Mouse (Mus musculus) left cerebral cortex, adult 6 months (tissue): ENCODE measurements around the gene Caprin2. TPM values are rescaled to one million over a fixed set of nuclear protein-coding genes. Genes with fewer than 3 reads are reported as not detected.

Source experiments
- long read RNA-seq, 2 experiments: library from polyadenylated mRNA; unstranded; transcript quantifications; one replicate each; pipeline ENCODE4 v2.0.0; 2019 to 2020
- polyA plus RNA-seq: library from polyadenylated mRNA; unstranded; fragments of <200 nt; fragmentation: Nextera tagmentation; gene quantifications from 2 replicates; pipeline ENCODE4 v1.2.3, GENCODE M21; 2021

Gene Caprin2
- 0.56 and 1.0 TPM in 2 replicates for polyA plus RNA-seq
- long read RNA-seq, experiment 1, partial matches to known transcripts: 1 of 5 reads
- long read RNA-seq, experiment 1, other reads (novel, unspliced or antisense): 2 of 5 reads
- long read RNA-seq, experiment 2, full-length matches to known transcripts: 1 of 1 reads
- long read RNA-seq, experiment 2, partial matches to known transcripts: 0 of 1 reads
- long read RNA-seq, experiment 2, other reads (novel, unspliced or antisense): 0 of 1 reads

DNA sequence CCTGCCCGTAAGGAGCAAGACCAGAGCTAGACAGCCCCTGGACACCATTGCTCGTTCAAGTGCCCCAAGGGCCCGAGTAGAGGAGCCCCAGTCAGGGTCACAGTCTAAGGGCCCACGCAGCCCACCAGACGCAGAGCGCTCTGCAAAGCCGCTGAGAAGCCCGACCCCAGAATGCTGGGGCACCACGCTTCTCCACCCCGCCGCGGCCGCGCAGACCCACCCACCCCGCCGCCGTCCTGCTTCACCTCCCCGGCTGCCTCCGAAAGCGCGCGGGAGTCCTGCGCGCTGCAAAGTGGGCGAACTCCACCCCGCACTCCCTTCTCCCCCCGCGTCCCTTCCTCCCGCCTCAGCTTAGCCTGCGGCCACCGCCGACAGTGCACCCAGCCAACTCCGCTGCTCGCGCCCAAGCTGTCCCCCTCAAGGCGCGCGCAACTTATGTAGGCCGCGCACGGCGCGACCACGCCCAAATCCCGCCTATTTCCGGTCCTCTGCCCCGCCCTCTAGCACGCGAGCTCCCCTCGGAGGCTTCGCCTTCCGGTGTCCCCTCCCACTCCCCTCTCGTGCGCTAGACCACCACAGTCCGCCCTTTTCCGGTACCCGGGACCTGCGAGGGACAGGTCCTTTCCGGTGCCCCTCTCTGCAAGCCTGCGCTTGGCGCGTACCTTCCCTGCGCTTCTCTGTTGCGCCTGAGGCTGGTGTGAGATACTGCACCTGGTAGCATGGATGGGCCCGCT lies at the start of gene Caprin2:
Gene Caprin2, minus strand, starts transcription at position 465 of the 734 bp plus-strand sequence.

DNA sequence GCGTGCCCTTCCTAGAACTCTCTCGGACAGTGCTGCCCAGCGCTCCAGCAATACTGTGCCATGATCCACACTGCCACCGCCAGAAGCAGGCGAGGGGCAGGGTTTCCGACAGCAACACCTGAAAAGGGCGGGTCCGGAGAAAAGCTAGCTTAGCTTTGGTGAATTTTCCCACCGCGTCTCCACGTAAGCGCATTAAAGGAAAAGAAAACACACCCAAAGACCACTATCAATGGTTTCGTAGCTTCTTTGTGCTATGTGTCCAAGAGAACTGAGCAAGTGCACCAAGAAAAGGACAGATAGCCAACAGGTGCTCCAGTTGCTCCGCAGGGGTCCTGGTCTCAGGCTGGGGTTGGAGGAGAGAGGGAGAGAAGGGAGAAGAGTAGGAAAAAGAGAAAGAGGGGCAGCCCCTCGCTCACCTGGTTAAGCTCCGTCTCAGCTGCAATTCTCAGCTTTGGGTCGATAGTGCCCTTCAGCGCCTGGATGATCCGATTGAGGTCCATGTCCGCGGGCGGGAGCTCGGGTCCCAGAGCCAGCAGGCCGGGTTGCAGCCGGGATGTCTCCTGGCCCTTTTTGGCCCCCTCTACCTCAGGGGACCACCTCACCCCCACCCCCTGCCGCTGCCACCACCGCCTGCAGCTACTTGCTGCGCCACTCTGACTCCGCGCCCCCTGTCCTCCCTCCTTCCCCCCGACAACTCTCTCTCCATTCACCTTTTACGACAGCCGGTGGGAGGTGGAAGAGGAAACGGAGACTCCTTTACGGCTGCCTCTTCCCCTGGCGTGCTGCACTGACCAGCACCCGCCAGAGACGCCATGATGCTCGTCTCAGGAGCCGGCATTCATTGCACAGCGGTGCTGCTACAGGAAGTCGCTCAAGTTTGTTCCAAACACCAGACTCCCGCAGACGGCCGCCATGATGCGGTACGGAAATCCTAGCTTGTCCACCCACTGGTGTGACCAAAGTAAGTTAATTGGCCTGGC lies 65.0 kb downstream of the Caprin2 start, which contains the start of gene Ipo8:
Gene Ipo8, minus strand, starts transcription at position 720 of the 980 bp plus-strand sequence.

Other genes starting within 250 kb of the Caprin2 start
- 4.9 and 17.0 TPM in 2 replicates for gene Ipo8, start 64.8 kb downstream of the Caprin2 start, polyA plus RNA-seq
- 1.5 and 1.7 TPM in 2 replicates for gene Sinhcaf, start 50.2 kb upstream of the Caprin2 start, polyA plus RNA-seq
- gene Dennd5b, start 205.4 kb upstream of the Caprin2 start, polyA plus RNA-seq: 17.6 TPM in 2 replicates
- not detected in 2 replicates for gene Gm10203, start 233.9 kb upstream of the Caprin2 start, polyA plus RNA-seq
- gene Etfbkmt, start 243.6 kb upstream of the Caprin2 start, polyA plus RNA-seq: 3.3 and 3.5 TPM in 2 replicates